Mouse (Mus musculus) hindbrain, embryonic 14.5 days (tissue): ENCODE data around the gene Slc38a10. TPM values are rescaled to one million over a fixed set of nuclear protein-coding genes. Genes with fewer than 3 reads are reported as not detected.
A peak's percentile ranks its signal among the peaks of the same experiment; 100 is the strongest.

Source experiments
- ATAC-seq: fragments of 200-750 bp; cut with Nextera tagmentation; 2 replicates; pipeline ENCODE4 v1.8.0; 2017; ENCODE audit warnings: moderate number of reproducible peaks, mild to moderate bottlenecking, moderate TSS enrichment, moderate library complexity; ENCODE audit not compliant: low FRiP score
- DNase-seq: peaks from one replicate; pipeline ENCODE4 v3.0.0-alpha.2; 2015; ENCODE audit warnings: low spot score
- H3K27ac ChIP-seq: fragments of 300-500 bp; sonication (generic); 2 replicates; pipeline ENCODE4 v1.5.1; 2014; ENCODE audit warnings: mild to moderate bottlenecking, moderate library complexity
- H3K27me3 ChIP-seq: fragments of 300-500 bp; sonication (generic); 2 replicates; pipeline ENCODE4 v1.6.1; 2014; ENCODE audit warnings: mild to moderate bottlenecking, low read length, mixed read lengths; ENCODE audit not compliant: control insufficient read depth, insufficient read depth
- H3K36me3 ChIP-seq: fragments of 300-500 bp; sonication (generic); replicated peaks from 2 replicates; pipeline ENCODE4 v1.6.1; 2014; ENCODE audit not compliant: control insufficient read depth, insufficient read depth
- H3K4me1 ChIP-seq: fragments of 300-500 bp; sonication (generic); replicated peaks from 2 replicates; pipeline ENCODE4 v1.6.1; 2014; ENCODE audit warnings: antibody characterized with exemption, low read length, mixed read lengths; ENCODE audit not compliant: control insufficient read depth, insufficient read depth
- H3K4me2 ChIP-seq: fragments of 300-500 bp; sonication (generic); replicated peaks from 2 replicates; pipeline ENCODE4 v1.6.1; 2014; ENCODE audit warnings: mild to moderate bottlenecking, moderate library complexity
- H3K4me3 ChIP-seq: fragments of 300-500 bp; sonication (generic); replicated peaks from 2 replicates; pipeline ENCODE4 v1.5.1; 2014; ENCODE audit warnings: mild to moderate bottlenecking, low read length
- H3K9ac ChIP-seq: fragments of 300-500 bp; sonication (generic); 2 replicates; pipeline ENCODE4 v1.6.1; 2014
- H3K9me3 ChIP-seq: fragments of 300-500 bp; sonication (generic); 2 replicates; pipeline ENCODE4 v1.6.1; 2016; ENCODE audit warnings: low read length; ENCODE audit not compliant: control insufficient read depth
- WGBS: fragments of 180-500 bp; shearing (Covaris S2); extraction: QIAGEN DNeasy Blood & Tissue Kit; methylation state at CpG from one replicate; pipeline ENCODE4 v1.1.7; 2014; 5-methylcytosine and 5-hydroxymethylcytosine counted together
- polyA plus RNA-seq: library from polyadenylated mRNA; unstranded; fragments of >200 nt; fragmentation: Nextera tagmentation; extraction: Ambion mirVana; gene quantifications from 2 replicates; pipeline ENCODE4 v1.2.1, GENCODE M21; 2014

The Slc38a10 gene
- polyA plus RNA-seq, 1 experiment from 2014 or later = 92.9 TPM

DNA sequence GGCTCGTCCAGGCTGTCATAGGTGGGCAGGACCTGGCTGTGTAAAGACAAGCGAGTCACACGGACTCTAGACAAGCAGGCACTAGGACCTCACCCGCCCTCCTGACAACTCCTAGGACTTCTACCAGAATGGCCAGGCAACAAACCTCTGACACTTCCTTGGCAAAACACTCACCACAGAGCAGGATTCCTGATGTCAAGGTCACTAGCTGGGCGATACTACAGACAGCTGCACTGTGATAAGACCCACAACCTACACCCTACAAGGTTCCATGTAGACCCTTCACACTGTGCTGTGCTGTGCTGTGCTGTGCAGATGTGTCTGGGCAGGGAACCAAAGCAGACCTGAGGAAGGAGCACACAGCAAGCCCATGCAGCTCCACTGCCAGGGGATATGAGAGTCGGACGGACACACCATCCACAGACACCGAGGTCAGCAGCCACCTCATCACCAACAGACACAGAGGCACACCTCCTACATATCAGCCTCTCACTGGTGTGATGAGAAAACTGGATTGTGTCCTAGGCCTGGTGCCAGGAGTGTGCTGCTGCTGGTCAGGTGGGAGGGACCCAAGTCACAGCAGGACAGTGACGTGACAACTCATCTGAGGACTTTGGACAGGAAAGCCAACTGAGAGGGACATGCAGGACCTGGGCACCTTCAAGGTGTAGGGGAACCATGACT lies 16.2 kb downstream of the Slc38a10 start:
- WGBS = 96% methylated on average over 9 of the region's 9 CpGs
- no peak overlapping the region for H3K4me2 ChIP-seq
- H3K9ac ChIP-seq = no peak overlapping the region
- H3K4me1 ChIP-seq = 0 out of 2 replicates have a peak, but pooled peaks cover 5% of the 10 kb centered on the region
- no peak overlapping the region for H3K27ac ChIP-seq
- no peaks in the 10 kb centered on the region for H3K9me3 ChIP-seq
- no peak overlapping the region for H3K4me3 ChIP-seq
- peaks cover 38% of the 10 kb centered on the region for H3K36me3 ChIP-seq
- H3K27me3 ChIP-seq = no peaks in the 10 kb centered on the region
- ATAC-seq = no peak
- no peak for DNase-seq

DNA sequence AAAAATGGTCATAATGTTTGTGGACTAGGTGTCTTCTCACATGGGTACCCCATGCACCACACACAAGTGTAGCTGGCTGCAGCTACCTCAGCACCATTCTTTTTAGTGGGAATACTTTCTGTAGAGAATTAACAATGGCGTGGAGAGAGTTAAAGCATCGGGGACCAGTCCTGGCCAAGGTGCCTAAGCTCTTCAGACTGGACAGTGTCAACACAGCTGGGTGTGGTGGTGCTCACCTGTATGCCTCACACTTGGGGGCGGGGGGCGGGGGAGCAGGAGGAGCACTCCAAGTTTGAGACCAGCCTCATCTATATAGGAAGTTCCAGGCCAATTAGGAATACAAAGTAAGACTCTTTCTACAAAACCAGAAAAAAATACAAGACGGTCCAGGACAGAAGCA lies 17.0 kb downstream of the Slc38a10 start:
- no peaks in the 10 kb centered on the region for H3K27me3 ChIP-seq
- ATAC-seq (no peak), DNase-seq (no peak)
- H3K36me3 ChIP-seq = peaks cover 46% of the 10 kb centered on the region
- WGBS = 91% methylated on average over 5 of the region's 5 CpGs
- no peaks in the 10 kb centered on the region for H3K9me3 ChIP-seq
- H3K4me1 ChIP-seq = 0 out of 2 replicates have a peak, but pooled peaks cover 5% of the 10 kb centered on the region
- H3K9ac ChIP-seq = no peak overlapping the region
- H3K4me3 ChIP-seq = no peak overlapping the region
- H3K4me2 ChIP-seq = no peak overlapping the region
- H3K27ac ChIP-seq = no peak overlapping the region

GRCm38 (mm10) chr11:120129281-120129680 lies 21.9 kb downstream of the Slc38a10 start:
- Histone ChIP-seq H3K36me3 (peaks cover 64% of the 10 kb centered on the region), H3K27me3 (no peaks in the 10 kb centered on the region), H3K9ac (no peak overlapping the region), H3K4me2 (no peak overlapping the region), H3K9me3 (no peaks in the 10 kb centered on the region), H3K27ac (no peak overlapping the region), H3K4me1 (no peaks in the 10 kb centered on the region), H3K4me3 (no peak overlapping the region)
- ATAC-seq (no peak), DNase-seq (no peak)
- WGBS = 68% methylated on average over 7 of the region's 7 CpGs

GRCm38 (mm10) chr11:120126845-120127244 lies 24.3 kb downstream of the Slc38a10 start:
- Histone ChIP-seq H3K27ac (no peak overlapping the region), H3K9ac (no peak overlapping the region), H3K27me3 (no peaks in the 10 kb centered on the region), H3K4me3 (no peak overlapping the region), H3K4me1 (no peaks in the 10 kb centered on the region), H3K4me2 (no peak overlapping the region), H3K9me3 (no peaks in the 10 kb centered on the region), H3K36me3 (peaks cover 54% of the 10 kb centered on the region)
- ATAC-seq (no peak), DNase-seq (no peak)
- 92% methylated on average over 2 of the region's 2 CpGs for WGBS

GRCm38 (mm10) chr11:120122126-120122525 lies 29.0 kb downstream of the Slc38a10 start:
- Histone ChIP-seq H3K4me2 (no peak overlapping the region), H3K4me3 (no peak overlapping the region), H3K4me1 (peaks cover 6% of the 10 kb centered on the region; the same call in 1 of the 2 replicates), H3K9ac (no peak overlapping the region), H3K27ac (no peak overlapping the region), H3K36me3 (peaks cover 28% of the 10 kb centered on the region), H3K9me3 (no peaks in the 10 kb centered on the region), H3K27me3 (no peaks in the 10 kb centered on the region)
- ATAC-seq = no peak
- no peak for DNase-seq
- WGBS = 78% methylated on average over 12 of the region's 12 CpGs

DNA sequence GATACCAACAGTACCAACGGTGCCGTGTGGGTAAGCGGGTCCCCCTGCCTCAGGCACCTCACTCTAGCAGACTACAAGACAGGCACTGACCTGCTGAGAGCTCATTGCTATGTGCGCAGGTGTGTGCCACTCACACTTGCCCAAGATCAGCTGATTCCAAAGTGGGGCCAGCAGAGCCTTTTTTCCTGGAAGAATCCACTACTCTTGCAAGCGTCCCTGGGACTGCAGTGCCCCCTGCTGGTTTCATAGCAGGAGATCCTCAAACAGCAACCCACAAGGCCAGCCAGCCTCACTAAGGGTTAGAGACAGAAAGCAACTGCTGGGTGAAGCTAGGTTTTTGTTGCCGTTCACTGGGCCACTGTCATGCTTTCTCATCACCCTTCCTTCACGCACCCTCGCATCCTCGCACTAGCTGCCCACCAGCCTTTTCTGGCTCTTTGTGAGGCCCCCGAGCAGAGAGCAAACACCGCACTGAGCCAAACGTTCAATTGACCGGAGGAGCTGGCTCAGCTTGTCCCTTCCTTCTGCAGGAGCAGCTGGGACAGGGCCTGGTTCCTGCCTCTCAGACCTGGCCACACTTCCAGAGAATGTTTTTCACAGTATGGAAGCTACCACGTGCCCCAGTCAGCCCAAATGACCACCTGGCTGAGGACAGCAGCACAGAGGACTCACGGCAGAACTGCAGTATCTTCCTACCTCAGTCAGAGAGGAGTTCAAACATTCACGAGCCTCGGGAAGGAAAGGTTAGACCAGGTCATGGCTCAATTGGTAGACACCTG lies 30.3 kb downstream of the Slc38a10 start:
- H3K4me3 ChIP-seq = no peak overlapping the region
- peak overlapping the region; percentile 31; the same call in 1 of the 2 replicates for H3K9ac ChIP-seq
- H3K4me2 ChIP-seq = no peak overlapping the region
- no peaks in the 10 kb centered on the region for H3K27me3 ChIP-seq
- DNase-seq = peak; percentile 63
- 83% methylated on average over 17 of the region's 17 CpGs for WGBS
- H3K27ac ChIP-seq = no peak overlapping the region
- H3K4me1 ChIP-seq = peaks cover 6% of the 10 kb centered on the region; the same call in 1 of the 2 replicates
- no peaks in the 10 kb centered on the region for H3K9me3 ChIP-seq
- no peak for ATAC-seq
- H3K36me3 ChIP-seq = peaks cover 33% of the 10 kb centered on the region

DNA sequence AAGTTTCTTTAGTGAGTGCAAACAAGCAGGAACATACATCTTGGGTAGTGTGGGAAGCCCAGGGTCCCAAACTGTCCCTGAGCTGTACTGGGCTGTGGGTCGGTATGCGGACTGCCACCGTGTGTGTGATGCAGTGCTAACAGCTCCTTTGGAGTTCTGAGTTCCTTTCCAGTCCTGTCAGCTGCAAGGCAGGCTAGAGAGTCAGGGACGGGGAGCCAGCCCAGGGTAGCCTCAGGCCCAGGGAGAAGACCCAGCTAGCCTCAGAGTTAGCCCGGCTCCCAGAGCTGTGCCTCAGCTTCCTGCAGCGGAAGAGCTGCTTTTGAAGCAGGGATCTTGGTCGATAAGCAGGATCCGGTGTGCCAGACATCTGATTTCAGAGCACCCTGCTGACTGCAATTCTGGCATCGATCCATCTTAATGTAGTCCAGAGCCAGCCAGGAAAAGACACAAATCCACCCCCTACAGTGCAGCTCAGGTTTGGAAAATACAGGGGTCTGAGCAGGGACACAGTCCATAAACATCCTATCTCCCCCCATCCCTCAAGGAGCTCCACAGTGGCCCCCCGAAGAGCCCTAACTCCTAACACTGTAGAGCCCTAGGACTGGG lies 31.1 kb downstream of the Slc38a10 start:
- no peaks in the 10 kb centered on the region for H3K9me3 ChIP-seq
- DNase-seq = no peak
- H3K4me3 ChIP-seq = no peak overlapping the region
- H3K36me3 ChIP-seq = peaks cover 35% of the 10 kb centered on the region
- no peaks in the 10 kb centered on the region for H3K27me3 ChIP-seq
- WGBS = 73% methylated on average over 10 of the region's 10 CpGs
- H3K4me2 ChIP-seq = no peak overlapping the region
- no peak for ATAC-seq
- no peak overlapping the region for H3K9ac ChIP-seq
- peaks cover 6% of the 10 kb centered on the region; the same call in 1 of the 2 replicates for H3K4me1 ChIP-seq
- H3K27ac ChIP-seq = no peak overlapping the region

DNA sequence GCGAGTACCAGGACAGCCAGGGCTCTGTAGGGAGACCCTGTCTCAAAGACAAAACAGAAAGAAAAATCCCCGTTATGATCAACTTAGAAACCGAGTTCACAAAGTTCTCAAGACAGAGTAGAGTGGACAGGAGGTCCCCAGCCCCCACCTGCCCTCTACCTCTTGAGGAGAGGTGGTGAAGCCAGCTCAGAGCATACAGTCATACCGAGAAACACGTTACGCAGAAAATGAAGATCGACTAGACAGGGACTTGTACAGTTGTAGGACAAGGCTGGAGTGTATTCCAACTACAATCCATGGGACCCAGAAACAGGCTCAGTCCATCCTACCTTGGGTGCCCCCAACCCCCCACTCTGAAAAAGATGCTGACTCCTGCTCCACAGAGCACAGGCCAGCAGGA lies 32.0 kb downstream of the Slc38a10 start:
- ATAC-seq = no peak
- Histone ChIP-seq H3K4me2 (no peak overlapping the region), H3K9me3 (no peaks in the 10 kb centered on the region), H3K27me3 (no peaks in the 10 kb centered on the region), H3K9ac (no peak overlapping the region), H3K4me3 (no peak overlapping the region), H3K27ac (no peak overlapping the region), H3K36me3 (peaks cover 29% of the 10 kb centered on the region), H3K4me1 (peaks cover 6% of the 10 kb centered on the region; the same call in 1 of the 2 replicates)
- no peak for DNase-seq
- WGBS = 98% methylated on average over 7 of the region's 7 CpGs

DNA sequence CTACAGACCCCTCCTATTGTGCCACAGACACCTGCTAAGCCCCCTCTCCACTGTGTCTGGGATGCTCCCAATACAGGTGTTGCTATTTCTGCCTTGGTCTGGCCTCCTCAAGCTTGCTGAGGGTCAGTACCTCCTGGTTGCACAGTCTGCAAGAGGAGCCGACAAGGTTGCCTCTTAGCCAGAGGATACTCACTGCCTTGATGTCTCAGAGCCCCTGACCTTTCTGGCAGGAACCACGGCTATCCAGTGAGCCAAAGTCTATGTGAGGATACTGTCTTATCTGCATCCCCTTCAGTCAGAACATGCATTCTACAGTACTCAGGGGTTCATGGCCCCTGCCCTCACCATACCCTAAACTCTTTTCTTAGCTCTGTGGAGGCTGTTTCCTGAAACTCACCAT lies 33.5 kb downstream of the Slc38a10 start:
- DNase-seq (no peak), ATAC-seq (no peak)
- Histone ChIP-seq H3K4me3 (no peak overlapping the region), H3K9me3 (no peaks in the 10 kb centered on the region), H3K4me1 (peaks cover 6% of the 10 kb centered on the region; the same call in 1 of the 2 replicates), H3K27ac (no peak overlapping the region), H3K4me2 (no peak overlapping the region), H3K9ac (no peak overlapping the region), H3K27me3 (no peaks in the 10 kb centered on the region), H3K36me3 (peaks cover 24% of the 10 kb centered on the region)
- 97% methylated on average over 2 of the region's 2 CpGs for WGBS
